Mouse (Mus musculus) kidney, adult 11 months (tissue): ENCODE data around the gene Dcx.

Experiments
- DNase-seq: peaks from one replicate; pipeline ENCODE4 v3.0.0; 2022

Dcx gene

GRCm38 (mm10) chrX:143932958-143933357 lies at the start of gene Dcx:
Gene Dcx, minus strand, starts transcription at chrX:143933311.
- no peak for DNase-seq

DNA sequence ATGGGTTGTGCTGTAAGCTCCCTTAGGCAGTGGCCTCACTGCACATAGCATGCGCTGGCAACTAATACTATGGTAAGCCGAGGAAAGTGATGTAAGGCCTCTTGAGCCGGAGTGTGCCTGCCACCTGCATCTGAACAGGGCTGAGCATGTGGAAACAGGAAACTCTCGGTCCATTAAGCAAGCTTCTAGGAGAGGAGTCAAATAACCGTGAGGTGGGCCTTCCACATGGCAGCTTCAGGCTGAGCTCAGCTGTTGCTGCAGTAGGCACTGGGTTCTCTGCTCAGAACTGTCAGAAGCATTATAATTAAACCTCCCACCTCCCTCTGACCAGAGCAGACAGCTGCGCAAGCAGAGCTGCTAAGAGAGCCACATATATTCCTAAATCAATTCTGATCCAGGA lies 33.1 kb upstream of the Dcx start:
- no peak for DNase-seq

DNA sequence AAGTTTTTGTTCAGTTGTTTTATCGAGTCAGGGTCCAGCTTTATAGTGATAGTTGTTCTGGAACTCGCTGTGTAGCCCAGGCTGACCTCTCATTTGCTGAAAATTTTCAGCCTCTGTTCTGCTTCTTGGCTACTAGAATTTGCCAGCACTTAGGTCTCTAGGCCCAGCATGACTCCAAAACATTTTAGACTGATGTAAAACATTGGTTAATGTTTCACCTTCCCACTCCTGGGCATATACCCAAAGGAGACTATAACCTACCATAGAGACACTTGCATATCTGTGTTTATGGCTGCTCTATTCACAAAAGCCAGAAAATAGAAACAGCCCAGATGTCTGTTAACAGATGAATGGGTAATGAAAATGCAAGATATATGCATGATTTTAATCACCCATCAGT lies 560 bp upstream of the Dcx start:
- no peak for DNase-seq

- DNase-seq, result no peak
Measured at GRCm38 (mm10) chrX:143932530-143932929, 581 bp downstream of the Dcx start.

DNA sequence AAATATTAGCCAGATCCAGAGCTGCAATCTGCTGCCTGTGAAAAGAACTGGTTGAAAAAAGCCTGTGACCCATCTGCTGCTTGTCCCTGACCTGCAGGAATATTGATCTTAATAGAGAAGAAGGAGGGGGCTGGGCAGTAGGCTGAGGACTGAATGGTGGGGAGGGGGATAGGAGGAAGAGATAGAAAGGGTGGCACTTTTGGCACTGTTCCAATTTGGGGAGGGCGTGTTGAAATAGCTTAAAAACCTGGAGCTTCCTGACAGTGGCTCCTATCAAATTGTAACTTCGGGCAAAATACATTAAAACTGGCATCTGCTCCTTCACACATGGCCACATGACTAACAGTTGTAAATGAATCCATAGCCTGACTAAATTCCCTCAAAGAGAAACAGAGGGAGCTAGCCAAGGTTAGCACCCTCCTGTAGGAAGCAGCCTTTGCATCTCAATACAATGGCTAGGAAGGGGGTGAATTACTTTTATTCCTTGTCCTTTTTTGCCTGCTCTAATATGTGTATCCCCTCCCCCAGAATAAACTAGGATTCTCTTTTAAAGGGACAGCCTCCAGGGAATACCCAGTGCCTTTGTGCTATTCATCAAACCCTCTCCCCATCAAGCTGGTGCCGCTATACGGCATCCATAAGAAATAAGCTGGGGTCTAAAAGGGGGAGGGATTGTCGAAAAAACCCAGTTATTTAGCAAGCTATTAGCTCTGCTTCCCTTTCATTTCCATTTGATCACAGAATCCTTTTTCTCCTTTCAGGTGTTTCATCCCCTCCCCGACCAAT lies 1.5 kb downstream of the Dcx start:
- DNase-seq, result no peak

GRCm38 (mm10) chrX:143922070-143922469 lies 11.0 kb downstream of the Dcx start:
- no peak for DNase-seq

GRCm38 (mm10) chrX:143906699-143907471 lies 26.2 kb downstream of the Dcx start:
- DNase-seq, result no peak

- no peak for DNase-seq
Measured at GRCm38 (mm10) chrX:143904689-143905088, 28.4 kb downstream of the Dcx start.

GRCm38 (mm10) chrX:143902300-143902699 lies 30.8 kb downstream of the Dcx start:
- no peak for DNase-seq

DNA sequence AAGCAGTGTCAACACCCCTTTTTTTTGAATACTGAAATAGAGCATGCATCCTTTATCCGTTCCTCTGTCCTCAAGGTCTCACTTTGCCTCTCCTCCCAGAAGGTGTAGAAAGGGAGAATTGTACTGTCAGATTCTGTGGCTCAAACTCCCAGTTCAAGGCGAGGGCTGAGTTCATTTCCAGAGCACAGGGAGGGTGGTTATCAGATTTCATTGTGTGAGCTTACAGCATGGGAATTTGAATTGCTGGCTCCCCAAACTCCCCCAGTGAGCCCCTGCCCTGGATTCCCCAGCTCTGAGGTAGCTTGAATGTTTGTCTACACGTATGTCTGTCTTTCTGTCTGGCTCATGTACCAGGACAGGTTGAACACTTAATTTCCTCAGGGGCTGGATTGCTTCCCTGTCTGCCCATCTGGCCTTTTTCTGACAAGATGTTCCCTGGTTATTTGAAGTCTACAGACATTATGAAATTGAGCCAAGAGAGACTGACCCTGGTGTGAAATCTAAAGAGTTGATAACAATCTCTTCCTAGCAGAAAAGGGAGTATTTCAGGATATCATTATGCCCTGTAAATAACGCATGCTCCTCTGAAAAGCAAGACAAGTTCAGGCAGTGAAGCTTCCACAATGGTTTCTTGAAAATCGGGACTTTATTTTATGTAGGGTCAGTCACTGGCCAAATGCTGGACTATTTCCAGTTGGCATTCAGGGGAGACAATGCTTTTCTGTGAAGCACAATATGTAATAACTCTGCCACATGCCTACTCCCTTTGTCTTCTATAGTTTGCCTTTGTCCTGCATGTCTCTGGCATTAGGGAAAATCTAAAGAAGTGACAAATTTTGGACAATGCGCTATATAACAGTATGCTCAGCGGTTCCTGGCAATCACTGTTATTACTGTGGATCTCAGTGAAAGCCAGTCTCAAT lies 35.5 kb downstream of the Dcx start:
- no peak for DNase-seq

GRCm38 (mm10) chrX:143896936-143897335 lies 36.2 kb downstream of the Dcx start:
- DNase-seq, result no peak

- no peak for DNase-seq
Measured at GRCm38 (mm10) chrX:143893180-143893579, 39.9 kb downstream of the Dcx start.

DNA sequence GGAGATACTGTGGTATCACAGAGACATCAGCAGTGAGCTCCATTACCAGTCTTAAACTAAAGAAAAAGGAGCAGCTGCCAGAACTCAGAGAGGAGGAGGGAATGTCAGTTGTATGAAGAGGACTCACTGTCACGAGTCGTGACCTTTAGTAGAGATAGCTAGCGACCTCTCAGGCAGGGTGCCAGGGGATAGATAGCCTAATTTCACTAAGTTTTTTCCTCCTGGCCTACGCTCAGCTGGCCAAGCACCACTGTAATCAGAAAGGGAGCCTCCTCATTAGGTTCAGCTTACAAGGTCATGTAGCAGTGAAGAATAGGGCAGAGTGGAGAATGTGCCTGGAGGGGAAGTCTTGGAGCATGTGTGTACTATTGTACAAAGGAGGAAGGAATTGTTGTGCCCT lies 47.3 kb downstream of the Dcx start:
- no peak for DNase-seq

DNA sequence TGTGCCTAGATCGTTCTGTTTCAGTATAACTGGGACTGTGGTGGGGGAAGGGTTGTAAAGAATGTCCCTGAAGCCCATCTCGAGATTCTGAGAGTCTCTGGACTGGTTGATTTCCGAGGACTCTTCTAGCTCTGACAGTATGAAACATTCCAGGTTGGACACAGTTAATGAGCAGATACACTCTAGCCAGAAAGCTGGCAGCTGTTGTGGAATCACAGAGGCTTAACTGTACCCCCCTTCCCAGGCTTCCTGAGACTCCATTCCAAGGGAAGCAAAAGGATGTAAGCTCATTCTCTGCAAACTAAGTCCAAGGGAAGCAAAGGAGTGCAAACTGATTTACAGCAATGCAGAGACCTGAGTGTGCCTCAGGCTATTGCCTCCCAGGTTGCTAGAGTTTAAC lies 48.2 kb downstream of the Dcx start:
- no peak for DNase-seq

DNA sequence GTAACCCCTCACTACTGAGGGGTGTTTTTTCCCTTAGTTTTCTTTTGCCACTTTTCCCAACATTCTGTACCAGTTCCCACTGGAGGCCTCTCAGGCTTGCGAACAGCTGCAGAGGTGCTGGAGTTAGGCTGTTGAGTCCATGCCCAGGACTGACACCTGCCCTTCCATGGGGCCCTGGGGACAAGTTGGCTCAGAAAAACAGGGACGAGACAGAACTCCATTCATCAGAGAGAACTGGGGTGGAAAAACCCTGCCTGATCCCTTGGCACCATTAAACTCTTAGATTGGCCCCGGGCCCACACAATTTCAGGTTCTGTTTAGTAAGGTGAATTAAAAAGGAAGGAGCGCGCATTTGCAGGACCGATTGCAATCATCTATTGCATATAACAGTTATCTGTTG lies 48.8 kb downstream of the Dcx start:
- DNase-seq, result peak; percentile 8

GRCm38 (mm10) chrX:143881806-143882468 lies 51.2 kb downstream of the Dcx start:
- DNase-seq, result peak; percentile 16

GRCm38 (mm10) chrX:143879631-143880030 lies 53.5 kb downstream of the Dcx start:
- no peak for DNase-seq

DNA sequence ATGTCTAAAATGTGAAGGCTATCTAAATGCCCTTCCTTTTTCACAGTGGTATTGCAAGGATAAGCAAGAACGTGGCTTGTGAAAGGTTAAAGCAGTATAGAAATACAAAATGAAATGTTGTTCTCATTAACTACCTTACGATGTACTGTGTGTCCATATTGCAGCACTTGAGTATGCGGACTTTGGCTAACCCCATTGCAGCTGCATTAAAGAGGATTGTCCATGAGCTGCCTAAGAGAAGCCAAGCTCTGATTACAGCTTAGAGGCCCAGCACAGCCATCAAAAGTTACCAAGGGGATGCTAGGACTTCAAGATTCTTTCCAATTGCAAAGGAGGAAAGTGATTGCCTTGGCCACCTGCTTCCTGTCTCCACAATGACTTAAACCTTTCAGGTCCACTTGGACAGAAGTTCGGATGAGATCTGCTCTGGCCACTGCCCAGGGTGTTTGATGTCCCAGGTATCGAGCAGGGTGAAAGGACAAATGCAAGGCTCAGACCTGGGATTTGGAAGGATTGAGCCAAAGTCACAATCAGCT lies 65.9 kb downstream of the Dcx start:
- DNase-seq, result no peak

GRCm38 (mm10) chrX:143851351-143851750 lies 81.8 kb downstream of the Dcx start:
- no peak for DNase-seq

DNA sequence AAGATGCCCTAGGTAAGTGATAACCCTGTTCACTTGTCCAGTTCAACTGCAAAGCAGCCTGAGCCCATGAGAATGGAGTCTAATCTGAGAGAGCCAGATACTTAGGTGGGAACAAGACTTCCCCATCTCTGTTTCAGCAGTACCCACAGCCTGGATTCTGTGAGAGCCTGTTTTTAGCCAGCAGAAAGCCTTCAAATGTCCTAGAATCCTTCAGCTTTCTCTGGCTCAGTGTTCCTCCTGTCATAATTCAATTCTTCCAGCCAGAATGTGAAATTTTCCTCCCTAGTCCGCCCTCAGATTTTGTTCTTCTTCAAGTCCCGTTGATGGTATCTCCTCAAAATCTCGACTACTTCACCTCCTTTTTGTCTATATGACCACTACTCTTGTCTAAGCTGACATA lies 83.1 kb downstream of the Dcx start:
- no peak for DNase-seq

DNA sequence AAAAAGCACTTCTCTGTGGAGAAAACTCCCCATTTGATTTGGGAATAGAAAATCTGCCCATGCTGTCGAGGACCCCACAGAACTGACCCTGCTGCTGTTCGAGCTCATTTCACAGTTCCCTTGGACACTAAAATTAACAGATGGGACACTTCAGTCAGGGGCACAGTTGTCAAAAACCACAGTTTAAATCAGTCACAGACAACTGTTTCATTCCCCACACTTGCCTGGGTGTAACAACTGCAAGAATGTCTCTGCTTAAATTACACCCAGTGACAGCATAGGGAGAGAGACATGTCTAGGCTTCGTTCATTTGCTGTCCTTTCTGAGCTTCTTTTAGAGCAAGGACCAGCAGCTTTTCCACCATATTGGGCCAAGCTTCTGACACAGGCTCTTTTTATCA lies 86.5 kb downstream of the Dcx start:
- DNase-seq, result no peak

GRCm38 (mm10) chrX:143827212-143827611 lies 105.9 kb downstream of the Dcx start, which contains the start of gene Capn6:
Gene Capn6, minus strand, starts transcription at chrX:143827414.
- peak; percentile 21 for DNase-seq
